9 mouse cellular contexts compared by ENCODE assay signal in the genomic region with DNA sequence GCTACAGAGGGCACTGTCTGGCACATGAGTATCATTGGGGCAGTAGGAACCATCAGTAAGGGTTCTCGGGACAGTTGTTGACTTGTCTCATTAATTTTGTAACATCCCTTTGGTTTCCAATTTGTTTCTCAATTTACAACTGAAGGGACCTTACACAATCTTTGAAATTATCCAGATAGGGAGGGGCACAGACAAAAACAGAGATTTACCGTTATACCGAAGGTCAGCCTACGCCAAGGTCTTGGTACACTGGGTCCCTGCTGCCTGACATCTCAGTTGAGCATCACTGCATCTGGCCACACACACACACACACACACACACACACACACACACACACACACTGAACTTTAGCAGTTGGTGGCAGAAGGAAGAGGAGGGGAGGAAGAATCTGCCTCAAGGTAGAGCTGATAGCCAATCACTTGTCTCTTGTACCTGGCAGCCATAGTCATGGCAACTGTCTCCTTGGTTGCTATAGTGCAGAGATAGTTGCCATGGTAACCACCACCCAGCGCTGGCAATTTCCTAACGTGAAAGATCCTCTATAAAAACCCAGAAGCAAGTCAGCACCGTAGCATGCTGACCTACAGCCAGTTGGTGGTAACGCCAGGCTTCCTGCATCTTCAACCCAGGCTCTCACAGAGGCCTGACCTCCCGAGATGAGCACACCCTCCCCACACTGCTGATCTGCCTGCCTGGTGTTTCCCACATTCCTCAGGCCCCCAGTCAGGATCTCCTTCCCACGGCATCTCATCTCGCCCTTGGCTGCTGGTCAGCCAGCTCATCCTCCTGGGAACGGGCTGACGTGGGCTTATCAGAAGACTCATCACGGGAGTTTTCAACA. TPM values are rescaled to one million over a fixed set of nuclear protein-coding genes. Genes with fewer than 3 reads are reported as not detected.
DNase-seq lines count a peak whose midpoint lies in the region; ATAC-seq and TF ChIP-seq lines count a peak whose summit lies in the region.
"Had no signal": no experiment of that assay in that cellular context is flagged by ENCODE, and none has a peak within 500 bp of the region (broad histone marks: within the 10 kb centered on the region; RNA-seq: fewer than 3 reads in every experiment).

No protein-coding gene starts in this region.

- no peaks in the 10 kb centered on the region for H3K36me3 ChIP-seq in midbrain, embryonic 15.5 days (replicated peaks)
- no peaks in the 10 kb centered on the region for H3K36me3 ChIP-seq in liver, postnatal 0 days (replicated peaks; ENCODE audit: insufficient read depth, low read length)
- H3K36me3 ChIP-seq in thymus, adult 2 months (ENCODE audit: control insufficient read depth, insufficient read depth, low read length), result no peaks in the 10 kb centered on the region
- H3K36me3 ChIP-seq: limb, embryonic 15.5 days had no signal

- peak overlapping the region; percentile 16; the same call in 1 of the 2 replicates for H3K4me3 ChIP-seq in midbrain, embryonic 15.5 days
- no peak overlapping the region for H3K4me3 ChIP-seq in liver, postnatal 0 days (ENCODE audit: low read depth, low read length)
- H3K4me3 ChIP-seq in thymus, adult 2 months (ENCODE audit: control insufficient read depth, insufficient read depth, low read length), result no peak overlapping the region
- H3K4me3 ChIP-seq: limb, embryonic 15.5 days had no signal

- H3K4me2 ChIP-seq in midbrain, embryonic 15.5 days, result peak overlapping the region; percentile 46
- H3K4me2 ChIP-seq in liver, postnatal 0 days (ENCODE audit: low read depth, low read length), result no peak overlapping the region
- H3K4me2 ChIP-seq: limb, embryonic 15.5 days had no signal

- no peak for TF ChIP-seq CTCF in liver, postnatal 0 days (IDR thresholded peaks at IDR 0.05; ENCODE audit: low read depth)
- no peak for TF ChIP-seq CTCF in thymus, adult 2 months (IDR thresholded peaks at IDR 0.05; ENCODE audit: borderline replicate concordance, control insufficient read depth, extremely low read depth, insufficient read depth, low read length, poor library complexity)

- H3K4me1 ChIP-seq in midbrain, embryonic 15.5 days, result peaks cover 29% of the 10 kb centered on the region
- peaks cover 3% of the 10 kb centered on the region; the same call in 1 of the 2 replicates for H3K4me1 ChIP-seq in liver, postnatal 0 days (ENCODE audit: insufficient read depth)
- no peaks in the 10 kb centered on the region for H3K4me1 ChIP-seq in thymus, adult 2 months (replicated peaks; ENCODE audit: control insufficient read depth, insufficient read depth, low read length)

- H3K9ac ChIP-seq in midbrain, embryonic 15.5 days, result peak overlapping the region; percentile 35; the same call in 1 of the 2 replicates
- no peak overlapping the region for H3K9ac ChIP-seq in liver, postnatal 0 days (replicated peaks)
- H3K9ac ChIP-seq: limb, embryonic 15.5 days had no signal

- no peak for TF ChIP-seq POLR2A in thymus, adult 2 months (IDR thresholded peaks at IDR 0.05; ENCODE audit: control insufficient read depth, extremely low read depth, insufficient read depth, low read length, poor library complexity)

- peak; percentile 40 for DNase-seq in ovary, adult 18-20 months (ENCODE audit: low spot score)
- no peak for DNase-seq in ovary, postnatal 10 days (ENCODE audit: low spot score)
- peak; percentile 71 for DNase-seq in adrenal gland, postnatal 14 days
- peak; percentile 71 to 84 for DNase-seq in frontal cortex, postnatal 36 days (ENCODE audit: low spot score in 2 of 2)
- DNase-seq in layer of hippocampus, adult 11-12 months (ENCODE audit: low spot score), result peak; percentile 75
- no peak for DNase-seq in liver, postnatal 0 days
- no peak for DNase-seq in thymus, adult 2 months

- peak overlapping the region; percentile 95 for H3K27ac ChIP-seq in midbrain, embryonic 15.5 days
- H3K27ac ChIP-seq in liver, postnatal 0 days (ENCODE audit: low read depth), result no peak overlapping the region
- no peak overlapping the region for H3K27ac ChIP-seq in thymus, adult 2 months (ENCODE audit: control insufficient read depth, insufficient read depth, low read length)
- H3K27ac ChIP-seq: limb, embryonic 15.5 days had no signal

- no peaks in the 10 kb centered on the region for H3K27me3 ChIP-seq in midbrain, embryonic 15.5 days (replicated peaks)
- no peaks in the 10 kb centered on the region for H3K27me3 ChIP-seq in liver, postnatal 0 days (ENCODE audit: insufficient read depth, low read length)
- no peaks in the 10 kb centered on the region for H3K27me3 ChIP-seq in thymus, adult 2 months (ENCODE audit: control insufficient read depth, insufficient read depth, low read length)
- H3K27me3 ChIP-seq: limb, embryonic 15.5 days had no signal

- peak; percentile 96 for ATAC-seq in midbrain, embryonic 15.5 days (replicated peaks)
- no peak for ATAC-seq in liver, postnatal 0 days

- 26% methylated on average over 14 of the region's 14 CpGs for WGBS in midbrain, embryonic 15.5 days
- 38% methylated on average over 14 of the region's 14 CpGs for WGBS in liver, postnatal 0 days (ENCODE audit: insufficient replicate concordance)
- 66% methylated on average over 14 of the region's 14 CpGs for WGBS in thymus, adult 2 months

- no peaks in the 10 kb centered on the region for H3K9me3 ChIP-seq in midbrain, embryonic 15.5 days
- no peaks in the 10 kb centered on the region for H3K9me3 ChIP-seq in liver, postnatal 0 days (ENCODE audit: low read length)
- H3K9me3 ChIP-seq: limb, embryonic 15.5 days had no signal

- no peak for TF ChIP-seq EP300 in liver, postnatal 0 days (IDR thresholded peaks at IDR 0.05; ENCODE audit: low read depth)

RNA-seq across cellular contexts. Expression of a gene that starts 15.2 kb away (rescaled TPM):
- 123 and 139 TPM in 2 replicates for total RNA-seq in adrenal gland, postnatal 14 days (2021)
- polyA plus RNA-seq in midbrain, embryonic 15.5 days (2015; fragmentation: Nextera tagmentation; extraction: Ambion mirVana), result 178 and 186 TPM in 2 replicates
- 61.0 and 63.8 TPM in 2 replicates for polyA plus RNA-seq in liver, postnatal 0 days (2015; fragmentation: Nextera tagmentation; extraction: Ambion mirVana)
- polyA plus RNA-seq in thymus, adult 2 months (2012; rRNA removed), result 270 and 324 TPM in 2 replicates

RNA-seq across cellular contexts. Expression of a gene that starts 27.3 kb away (rescaled TPM):
- total RNA-seq in adrenal gland, postnatal 14 days (2021), result 8.3 and 9.8 TPM in 2 replicates
- polyA plus RNA-seq in midbrain, embryonic 15.5 days (2015; fragmentation: Nextera tagmentation; extraction: Ambion mirVana), result 0.30 and 0.40 TPM in 2 replicates
- polyA plus RNA-seq in liver, postnatal 0 days (2015; fragmentation: Nextera tagmentation; extraction: Ambion mirVana), result 0.81 and 1.6 TPM in 2 replicates
- 2.9 and 3.3 TPM in 2 replicates for polyA plus RNA-seq in thymus, adult 2 months (2012; rRNA removed)

RNA-seq across cellular contexts. Expression of a gene that starts 31.2 kb away (rescaled TPM):
- 1.6 TPM in 1 of 2 replicates, not detected in the other for total RNA-seq in adrenal gland, postnatal 14 days (2021)
- polyA plus RNA-seq in midbrain, embryonic 15.5 days (2015; fragmentation: Nextera tagmentation; extraction: Ambion mirVana), result not detected in 2 replicates
- polyA plus RNA-seq in liver, postnatal 0 days (2015; fragmentation: Nextera tagmentation; extraction: Ambion mirVana), result 0.49 TPM in 1 of 2 replicates, not detected in the other
- polyA plus RNA-seq in thymus, adult 2 months (2012; rRNA removed), result 1.7 and 2.0 TPM in 2 replicates

RNA-seq across cellular contexts. Expression of a gene that starts 32.7 kb away (rescaled TPM):
- 26.6 and 28.0 TPM in 2 replicates for total RNA-seq in adrenal gland, postnatal 14 days (2021)
- 33.7 and 34.3 TPM in 2 replicates for polyA plus RNA-seq in midbrain, embryonic 15.5 days (2015; fragmentation: Nextera tagmentation; extraction: Ambion mirVana)
- 12.8 TPM in 2 replicates for polyA plus RNA-seq in liver, postnatal 0 days (2015; fragmentation: Nextera tagmentation; extraction: Ambion mirVana)
- polyA plus RNA-seq in thymus, adult 2 months (2012; rRNA removed), result 4.2 and 4.4 TPM in 2 replicates

RNA-seq across cellular contexts. Expression of a gene that starts 50.0 kb away (rescaled TPM):
- not detected in 2 replicates for total RNA-seq in adrenal gland, postnatal 14 days (2021)
- not detected in 2 replicates for polyA plus RNA-seq in midbrain, embryonic 15.5 days (2015; fragmentation: Nextera tagmentation; extraction: Ambion mirVana)
- not detected in 2 replicates for polyA plus RNA-seq in liver, postnatal 0 days (2015; fragmentation: Nextera tagmentation; extraction: Ambion mirVana)
- polyA plus RNA-seq in thymus, adult 2 months (2012; rRNA removed), result not detected in 2 replicates
- polyA plus RNA-seq: limb, embryonic 15.5 days had no signal

Comparison
In these comparisons a context has a peak if more than half of its experiments do, and no peak if none do; other contexts are left out.
1. DNase-seq: peak in ovary, adult 18-20 months (single experiment), adrenal gland, postnatal 14 days (single experiment), frontal cortex, postnatal 36 days (2 of 2) and layer of hippocampus, adult 11-12 months (single experiment); none in ovary, postnatal 10 days (single experiment), liver, postnatal 0 days (single experiment) and thymus, adult 2 months (single experiment).